Mouse (Mus musculus) forebrain, embryonic 16.5 days (tissue): ENCODE measurements around the gene Slc6a16. TPM values are rescaled to one million over a fixed set of nuclear protein-coding genes. Genes with fewer than 3 reads are reported as not detected.
A peak's percentile ranks its signal among the peaks of the same experiment; 100 is the strongest.

Experiments used
- ATAC-seq: fragments of 200-750 bp; cut with Nextera tagmentation; 2 replicates; pipeline ENCODE4 v1.8.0; 2017; ENCODE audit warnings: mild to moderate bottlenecking, moderate library complexity
- H3K27ac ChIP-seq: fragments of 300-500 bp; sonication (generic); 2 replicates; pipeline ENCODE4 v1.5.1; 2014; ENCODE audit warnings: low read length, control low read depth
- H3K27me3 ChIP-seq: fragments of 300-500 bp; sonication (generic); replicated peaks from 2 replicates; pipeline ENCODE4 v1.6.1; 2014; ENCODE audit warnings: low read length; ENCODE audit not compliant: control insufficient read depth, insufficient read depth
- H3K36me3 ChIP-seq: fragments of 300-500 bp; sonication (generic); 2 replicates; pipeline ENCODE4 v1.6.1; 2014; ENCODE audit not compliant: control insufficient read depth, insufficient read depth
- H3K4me1 ChIP-seq: fragments of 300-500 bp; sonication (generic); replicated peaks from 2 replicates; pipeline ENCODE4 v1.6.1; 2014; ENCODE audit warnings: low read length; ENCODE audit not compliant: control insufficient read depth, insufficient read depth
- H3K4me2 ChIP-seq: fragments of 300-500 bp; sonication (generic); 2 replicates; pipeline ENCODE4 v1.6.1; 2014; ENCODE audit warnings: mild to moderate bottlenecking, low read length, control low read depth
- H3K4me3 ChIP-seq: fragments of 300-500 bp; sonication (generic); replicated peaks from 2 replicates; pipeline ENCODE4 v1.5.1; 2014; ENCODE audit warnings: mild to moderate bottlenecking, low read length, control low read depth
- H3K9ac ChIP-seq: fragments of 300-500 bp; sonication (generic); replicated peaks from 2 replicates; pipeline ENCODE4 v1.6.1; 2014; ENCODE audit warnings: low read depth, low read length, control low read depth
- H3K9me3 ChIP-seq: fragments of 300-500 bp; sonication (generic); 2 replicates; pipeline ENCODE4 v1.6.1; 2016; ENCODE audit warnings: low read length; ENCODE audit not compliant: control insufficient read depth
- WGBS: fragments of 180-500 bp; shearing (Covaris S2); extraction: QIAGEN DNeasy Blood & Tissue Kit; methylation state at CpG from one replicate; pipeline ENCODE4 v1.1.7; 2014; 5-methylcytosine and 5-hydroxymethylcytosine counted together
- polyA plus RNA-seq: library from polyadenylated mRNA; unstranded; fragments of >200 nt; fragmentation: Nextera tagmentation; extraction: Ambion mirVana; gene quantifications from 2 replicates; pipeline ENCODE4 v1.2.1, GENCODE M21; 2015

The Slc6a16 gene
- polyA plus RNA-seq, 1 experiment from 2014 or later = 0.47 TPM

- Histone ChIP-seq H3K27me3 (no peaks in the 10 kb centered on the region), H3K9ac (no peak overlapping the region), H3K4me3 (no peak overlapping the region), H3K9me3 (no peaks in the 10 kb centered on the region), H3K4me2 (no peak overlapping the region), H3K4me1 (peaks cover 23% of the 10 kb centered on the region), H3K36me3 (no peaks in the 10 kb centered on the region), H3K27ac (no peak overlapping the region)
- no peak for ATAC-seq
- 90% methylated on average over 12 of the region's 12 CpGs for WGBS
Observed at GRCm38 (mm10) chr7:45231192-45231591, 9.7 kb upstream of the Slc6a16 start.

- Histone ChIP-seq H3K9ac (no peak overlapping the region), H3K4me3 (no peak overlapping the region), H3K4me2 (no peak overlapping the region), H3K36me3 (no peaks in the 10 kb centered on the region), H3K9me3 (no peaks in the 10 kb centered on the region), H3K4me1 (peaks cover 23% of the 10 kb centered on the region), H3K27ac (no peak overlapping the region), H3K27me3 (no peaks in the 10 kb centered on the region)
- ATAC-seq = no peak
- WGBS = 80% methylated on average over 11 of the region's 11 CpGs
Observed at GRCm38 (mm10) chr7:45231941-45232340, 8.9 kb upstream of the Slc6a16 start.

- peaks cover 23% of the 10 kb centered on the region for H3K4me1 ChIP-seq
- H3K27me3 ChIP-seq = no peaks in the 10 kb centered on the region
- no peak for ATAC-seq
- H3K9ac ChIP-seq = no peak overlapping the region
- no peak overlapping the region for H3K4me3 ChIP-seq
- H3K4me2 ChIP-seq = no peak overlapping the region
- no peak overlapping the region for H3K27ac ChIP-seq
- no peaks in the 10 kb centered on the region for H3K9me3 ChIP-seq
- no peaks in the 10 kb centered on the region for H3K36me3 ChIP-seq
- 64% methylated on average over 13 of the region's 13 CpGs for WGBS
Observed at GRCm38 (mm10) chr7:45232716-45233465, 8.0 kb upstream of the Slc6a16 start.

GRCm38 (mm10) chr7:45233580-45234332 is 7.1 kb upstream of the Slc6a16 start:
- Histone ChIP-seq H3K36me3 (no peaks in the 10 kb centered on the region), H3K4me3 (peak overlapping the region; percentile 2; the same call in 1 of the 2 replicates), H3K27me3 (0 out of 2 replicates have a peak, but pooled peaks cover 8% of the 10 kb centered on the region), H3K4me1 (peaks cover 23% of the 10 kb centered on the region), H3K27ac (peak overlapping the region; percentile 66), H3K9ac (peak overlapping the region; percentile 38; the same call in 1 of the 2 replicates), H3K9me3 (no peaks in the 10 kb centered on the region), H3K4me2 (peak overlapping the region; percentile 43)
- 13% methylated on average over 20 of the region's 20 CpGs for WGBS
- peak; percentile 24; the same call in 1 of the 2 replicates for ATAC-seq

DNA sequence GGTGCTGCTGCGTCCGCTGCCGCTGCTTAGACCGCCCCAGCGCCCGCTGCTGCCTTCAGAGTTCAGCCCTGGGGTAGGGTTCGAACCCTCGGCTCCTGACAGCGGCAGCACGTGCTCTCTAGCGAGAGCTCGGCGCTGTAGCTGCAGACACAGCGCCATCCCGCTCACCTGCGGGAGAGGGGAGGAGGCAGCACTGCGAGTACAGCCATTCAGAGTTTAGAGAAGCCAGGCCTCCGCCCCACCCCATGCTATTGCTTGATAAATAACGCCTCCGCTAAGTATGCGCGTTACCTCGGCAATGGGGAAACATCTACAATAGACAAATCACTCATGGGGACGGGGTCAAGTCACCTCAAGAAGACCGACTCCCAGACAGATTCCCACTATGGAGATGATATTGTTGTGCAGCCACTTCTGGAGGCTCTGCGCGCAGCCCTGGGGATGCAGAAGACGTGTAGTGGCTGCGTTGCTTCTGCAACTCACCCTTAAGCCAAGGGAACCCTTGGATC is 6.5 kb upstream of the Slc6a16 start:
- peak overlapping the region; percentile 38; the same call in 1 of the 2 replicates for H3K9ac ChIP-seq
- peaks cover 11% of the 10 kb centered on the region; the same call in 1 of the 2 replicates for H3K27me3 ChIP-seq
- peak overlapping the region; percentile 66 for H3K27ac ChIP-seq
- peak overlapping the region; percentile 43 for H3K4me2 ChIP-seq
- no peaks in the 10 kb centered on the region for H3K9me3 ChIP-seq
- peak overlapping the region; percentile 2; the same call in 1 of the 2 replicates for H3K4me3 ChIP-seq
- no peaks in the 10 kb centered on the region for H3K36me3 ChIP-seq
- 9% methylated on average over 29 of the region's 29 CpGs for WGBS
- H3K4me1 ChIP-seq = peaks cover 23% of the 10 kb centered on the region
- 0 out of 2 replicates have a peak, but pooled peaks have one; percentile 22 for ATAC-seq

DNA sequence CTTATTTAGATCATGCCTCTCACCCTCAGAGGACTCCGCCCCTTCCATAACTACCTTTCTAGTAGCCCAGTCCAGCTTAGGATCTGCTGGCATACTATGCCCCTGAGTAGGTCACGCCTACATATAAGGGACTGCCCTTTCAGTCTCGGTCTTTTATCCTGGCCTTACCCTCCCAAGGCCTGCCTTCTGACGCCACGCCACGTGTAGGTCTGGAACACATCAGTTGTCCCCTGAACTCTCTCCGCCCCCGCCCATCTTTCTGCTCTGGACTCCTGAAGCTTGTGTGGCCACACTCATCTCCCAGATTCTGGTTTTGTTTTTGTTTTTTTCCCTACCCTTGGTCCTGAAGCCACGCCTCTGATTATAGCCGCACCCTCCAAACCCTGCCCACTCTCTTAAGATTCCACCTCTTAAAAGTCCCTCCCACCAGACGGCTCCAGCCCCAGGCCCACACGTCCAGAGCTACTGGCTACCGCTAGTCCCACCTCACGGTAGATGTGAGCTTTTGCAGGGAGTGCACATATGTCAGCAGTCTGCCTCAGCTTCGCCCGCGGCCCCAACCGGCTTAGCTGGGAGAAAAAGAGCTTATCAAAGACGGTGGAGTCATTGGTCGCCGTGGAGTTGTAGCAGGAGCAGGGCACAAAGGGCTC is 5.8 kb upstream of the Slc6a16 start:
- ATAC-seq = peak; percentile 75
- H3K36me3 ChIP-seq = no peaks in the 10 kb centered on the region
- H3K4me3 ChIP-seq = peak overlapping the region; percentile 2; the same call in 1 of the 2 replicates
- H3K9me3 ChIP-seq = no peaks in the 10 kb centered on the region
- peak overlapping the region; percentile 43 for H3K4me2 ChIP-seq
- peak overlapping the region; percentile 5; the same call in 1 of the 2 replicates for H3K27ac ChIP-seq
- 8% methylated on average over 21 of the region's 21 CpGs for WGBS
- peaks cover 14% of the 10 kb centered on the region; the same call in 1 of the 2 replicates for H3K27me3 ChIP-seq
- H3K9ac ChIP-seq = peak overlapping the region; percentile 38; the same call in 1 of the 2 replicates
- H3K4me1 ChIP-seq = peaks cover 23% of the 10 kb centered on the region

DNA sequence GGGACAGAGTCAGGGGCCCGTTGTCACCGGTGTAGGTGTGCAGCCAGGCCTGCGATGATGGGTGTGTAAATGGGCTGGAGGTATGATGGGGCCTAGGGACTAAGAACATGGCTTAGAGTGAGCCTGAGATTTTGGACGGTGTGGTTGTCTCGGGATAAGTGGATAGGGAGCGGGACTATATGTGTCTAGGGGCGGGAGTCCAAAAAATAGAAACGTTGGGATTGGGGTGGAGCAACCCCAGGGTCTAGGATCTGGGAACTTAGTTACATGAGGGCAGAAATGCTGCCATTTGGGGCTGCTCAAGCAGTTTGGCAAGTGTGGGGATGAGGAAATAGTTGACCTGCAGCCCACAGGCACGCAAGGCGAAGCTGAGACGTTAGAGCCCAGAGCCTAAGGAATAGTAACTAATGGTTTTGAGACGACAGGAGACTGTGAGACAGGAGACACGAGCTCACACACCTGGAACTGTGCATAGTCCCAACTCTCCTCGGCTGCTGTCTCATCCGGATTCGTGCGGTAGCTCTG is 5.2 kb upstream of the Slc6a16 start:
- H3K9ac ChIP-seq = peak overlapping the region; percentile 12; the same call in 1 of the 2 replicates
- WGBS = 33% methylated on average over 17 of the region's 17 CpGs

GRCm38 (mm10) chr7:45237747-45238699 is 2.9 kb upstream of the Slc6a16 start:
- no peak for ATAC-seq
- Histone ChIP-seq H3K9ac (no peak overlapping the region), H3K27ac (no peak overlapping the region), H3K4me3 (no peak overlapping the region), H3K4me1 (peaks cover 30% of the 10 kb centered on the region), H3K4me2 (no peak overlapping the region), H3K27me3 (peaks cover 18% of the 10 kb centered on the region), H3K36me3 (no peaks in the 10 kb centered on the region), H3K9me3 (no peaks in the 10 kb centered on the region)
- 74% methylated on average over 17 of the region's 17 CpGs for WGBS

More for the DNA sequence above, 5.2 kb upstream of the Slc6a16 start:
- ATAC-seq = no peak; the same call in 1 of the 2 replicates
- Histone ChIP-seq H3K27ac (peak overlapping the region; percentile 5; the same call in 1 of the 2 replicates), H3K4me2 (peak overlapping the region; percentile 43), H3K4me1 (peaks cover 27% of the 10 kb centered on the region), H3K9me3 (no peaks in the 10 kb centered on the region), H3K4me3 (peak overlapping the region; percentile 2; the same call in 1 of the 2 replicates), H3K36me3 (no peaks in the 10 kb centered on the region), H3K27me3 (peaks cover 14% of the 10 kb centered on the region)
